Mouse (Mus musculus): ENCODE measurements around the gene Phactr4.

DNA sequence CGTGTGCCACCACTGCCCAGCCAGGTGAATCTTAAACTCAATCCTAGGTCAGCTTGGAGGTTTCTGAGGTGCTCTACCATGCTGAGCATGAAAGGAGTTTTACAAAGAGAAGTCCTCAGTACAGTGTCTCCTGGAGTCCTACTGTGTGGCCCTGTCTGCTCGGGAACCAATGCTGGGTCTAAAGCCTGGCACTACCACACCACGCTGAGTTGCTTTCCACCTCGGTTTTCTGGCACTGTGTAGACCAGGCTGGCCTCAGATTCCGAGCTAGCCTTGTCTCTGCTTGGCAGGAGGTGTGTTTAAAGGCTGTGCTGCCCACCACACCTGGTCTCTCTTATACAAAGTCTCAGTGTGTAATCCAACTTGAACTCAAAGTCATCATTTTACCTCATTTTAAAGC, 109.7 kb downstream of the Phactr4 start:
- no peak for TF ChIP-seq GABPA (IDR thresholded peaks at IDR 0.05; ENCODE audit: insufficient replicate concordance, low read depth, low read length)
- no peak for TF ChIP-seq CTCF (conservative IDR thresholded peaks at IDR 0.05 in 1 of 2, IDR thresholded peaks at IDR 0.05 in 1 of 2; ENCODE audit: low read depth in 2 of 2, low read length in 2 of 2)
- no peak for TF ChIP-seq UBTF (IDR thresholded peaks at IDR 0.05; ENCODE audit: low read depth, low read length)
- TF ChIP-seq MEF2A (IDR thresholded peaks at IDR 0.05; ENCODE audit: borderline replicate concordance, low read depth, low read length) = no peak
- TF ChIP-seq ZMIZ1 (IDR thresholded peaks at IDR 0.05; ENCODE audit: low read depth, low read length) = no peak
- TF ChIP-seq USF2 (conservative IDR thresholded peaks at IDR 0.05; ENCODE audit: low read depth, low read length) = no peak
- TF ChIP-seq MAFK (IDR thresholded peaks at IDR 0.05; ENCODE audit: insufficient replicate concordance, low read length) = no peak
- TF ChIP-seq POLR2A (IDR thresholded peaks at IDR 0.05; ENCODE audit: low read depth, low read length) = no peak
- TF ChIP-seq MAZ (IDR thresholded peaks at IDR 0.05; ENCODE audit: low read depth, low read length) = no peak
- no peak for TF ChIP-seq TBP (conservative IDR thresholded peaks at IDR 0.05; ENCODE audit: low read depth, low read length)
- no peak for TF ChIP-seq POLR2AphosphoS2 (IDR thresholded peaks at IDR 0.05; ENCODE audit: low read depth, low read length)
- TF ChIP-seq PAX5 (IDR thresholded peaks at IDR 0.05; ENCODE audit: low read length) = no peak
- TF ChIP-seq BHLHE40 (IDR thresholded peaks at IDR 0.05; ENCODE audit: low read depth, low read length) = no peak
- no peak for TF ChIP-seq ZC3H11A (IDR thresholded peaks at IDR 0.05; ENCODE audit: low read depth, low read length)
